Mouse (Mus musculus) midbrain, embryonic 15.5 days (tissue): ENCODE measurements around the gene Psmd5. TPM values are rescaled to one million over a fixed set of nuclear protein-coding genes. Genes with fewer than 3 reads are reported as not detected.
A peak's percentile ranks its signal among the peaks of the same experiment; 100 is the strongest.
"Not testable (repeated sequence)": the region's sequence is repeated elsewhere in the genome, so short reads cannot be mapped to it uniquely, and the experiment has no call there.

Experiments used
- ATAC-seq: fragments of 200-750 bp; cut with Nextera tagmentation; replicated peaks from 2 replicates; pipeline ENCODE4 v1.8.0; 2017; ENCODE audit warnings: moderate TSS enrichment
- H3K27ac ChIP-seq: fragments of 300-500 bp; sonication (generic); 2 replicates; pipeline ENCODE4 v1.5.1; 2015; ENCODE audit warnings: mild to moderate bottlenecking, inconsistent platforms
- H3K27me3 ChIP-seq: fragments of 300-500 bp; sonication (generic); replicated peaks from 2 replicates; pipeline ENCODE4 v1.6.1; 2015; ENCODE audit warnings: inconsistent platforms
- H3K36me3 ChIP-seq: fragments of 300-500 bp; sonication (generic); replicated peaks from 2 replicates; pipeline ENCODE4 v1.6.1; 2015; ENCODE audit warnings: inconsistent platforms
- H3K4me1 ChIP-seq: fragments of 300-500 bp; sonication (generic); 2 replicates; pipeline ENCODE4 v1.6.1; 2015; ENCODE audit warnings: inconsistent platforms
- H3K4me2 ChIP-seq: fragments of 300-500 bp; sonication (generic); 2 replicates; pipeline ENCODE4 v1.6.1; 2015; ENCODE audit warnings: inconsistent platforms, mild to moderate bottlenecking, moderate library complexity
- H3K4me3 ChIP-seq: fragments of 300-500 bp; sonication (generic); 2 replicates; pipeline ENCODE4 v1.5.1; 2015; ENCODE audit warnings: mild to moderate bottlenecking, inconsistent platforms
- H3K9ac ChIP-seq: fragments of 300-500 bp; sonication (generic); 2 replicates; pipeline ENCODE4 v1.6.1; 2015; ENCODE audit warnings: mild to moderate bottlenecking, inconsistent platforms
- H3K9me3 ChIP-seq: fragments of 300-500 bp; sonication (generic); 2 replicates; pipeline ENCODE4 v1.6.1; 2016; ENCODE audit warnings: inconsistent platforms
- WGBS: fragments of 180-500 bp; shearing (Covaris S2); methylation state at CpG from one replicate; pipeline ENCODE4 v1.1.7; 2015; ENCODE audit warnings: mixed read lengths; 5-methylcytosine and 5-hydroxymethylcytosine counted together
- polyA plus RNA-seq: library from polyadenylated mRNA; unstranded; fragments of >200 nt; fragmentation: Nextera tagmentation; extraction: Ambion mirVana; gene quantifications from 2 replicates; pipeline ENCODE4 v1.2.1, GENCODE M21; 2015

Psmd5 gene
- polyA plus RNA-seq, 1 experiment from 2014 or later: 102 TPM

- 83% methylated on average over 5 of the region's 5 CpGs for WGBS
Measured at GRCm38 (mm10) chr2:34840143-34840542, 34.6 kb downstream of the Psmd5 start.

GRCm38 (mm10) chr2:34835669-34836068, 39.1 kb downstream of the Psmd5 start:
- 76% methylated on average over 3 of the region's 3 CpGs for WGBS
- Histone ChIP-seq H3K27ac (no peak overlapping the region), H3K4me3 (no peak overlapping the region), H3K27me3 (no peaks in the 10 kb centered on the region; the same call in 1 of the 2 replicates), H3K4me2 (no peak overlapping the region), H3K9me3 (no peaks in the 10 kb centered on the region), H3K36me3 (no peaks in the 10 kb centered on the region), H3K4me1 (no peaks in the 10 kb centered on the region), H3K9ac (no peak overlapping the region)
- ATAC-seq: no peak

More at GRCm38 (mm10) chr2:34840143-34840542, 34.6 kb downstream of the Psmd5 start:
- not testable (repeated sequence) for ATAC-seq, H3K4me1 ChIP-seq, H3K4me2 ChIP-seq, H3K9me3 ChIP-seq, H3K4me3 ChIP-seq, H3K9ac ChIP-seq, H3K36me3 ChIP-seq, H3K27me3 ChIP-seq, H3K27ac ChIP-seq

GRCm38 (mm10) chr2:34833624-34834023, 41.1 kb downstream of the Psmd5 start:
- Histone ChIP-seq H3K27ac (no peak overlapping the region), H3K4me2 (no peak overlapping the region), H3K27me3 (no peaks in the 10 kb centered on the region; the same call in 1 of the 2 replicates), H3K9ac (no peak overlapping the region), H3K4me3 (no peak overlapping the region), H3K9me3 (no peaks in the 10 kb centered on the region), H3K36me3 (no peaks in the 10 kb centered on the region), H3K4me1 (no peaks in the 10 kb centered on the region)
- ATAC-seq: no peak
- WGBS: 85% methylated on average over 17 of the region's 17 CpGs

GRCm38 (mm10) chr2:34832766-34833457, 41.9 kb downstream of the Psmd5 start, which contains the start of gene Gm34653:
TSS of gene Gm34653 (plus strand) at chr2:34833007.
- not testable (repeated sequence) for H3K27ac ChIP-seq, H3K4me2 ChIP-seq, ATAC-seq, H3K36me3 ChIP-seq, H3K9ac ChIP-seq, H3K27me3 ChIP-seq, H3K4me1 ChIP-seq, H3K9me3 ChIP-seq, H3K4me3 ChIP-seq
- WGBS: 67% methylated on average over 11 of the region's 11 CpGs

DNA sequence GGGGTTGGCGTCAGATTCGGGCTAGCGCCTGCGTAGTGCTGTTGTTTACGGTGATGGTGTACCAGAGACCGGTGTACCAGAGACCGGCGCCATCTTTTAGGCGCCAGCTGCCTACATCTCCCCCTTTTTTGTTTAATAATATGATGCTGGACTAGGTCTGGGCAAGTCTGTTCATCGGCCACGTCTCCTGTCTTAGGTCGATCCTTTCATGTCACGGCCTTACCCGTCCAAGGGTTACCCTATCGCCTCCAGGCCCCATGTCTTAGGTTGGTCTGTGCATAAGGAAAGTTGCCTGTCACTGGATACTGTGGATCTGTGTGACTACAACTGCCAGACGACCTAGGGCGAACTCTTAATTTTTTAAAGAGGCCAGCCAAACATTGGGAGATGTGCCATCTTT, 44.7 kb downstream of the Psmd5 start:
- H3K9me3 ChIP-seq, H3K27ac ChIP-seq, H3K27me3 ChIP-seq, H3K4me2 ChIP-seq, ATAC-seq, H3K4me1 ChIP-seq, H3K9ac ChIP-seq, H3K4me3 ChIP-seq, H3K36me3 ChIP-seq: not testable (repeated sequence)
- 96% methylated on average over 17 of the region's 17 CpGs for WGBS

- H3K36me3 ChIP-seq: no peaks in the 10 kb centered on the region
- WGBS: 93% methylated on average over 1 of the region's 1 CpGs
- no peak overlapping the region for H3K27ac ChIP-seq
Measured at GRCm38 (mm10) chr2:34828026-34828425, 46.7 kb downstream of the Psmd5 start.

DNA sequence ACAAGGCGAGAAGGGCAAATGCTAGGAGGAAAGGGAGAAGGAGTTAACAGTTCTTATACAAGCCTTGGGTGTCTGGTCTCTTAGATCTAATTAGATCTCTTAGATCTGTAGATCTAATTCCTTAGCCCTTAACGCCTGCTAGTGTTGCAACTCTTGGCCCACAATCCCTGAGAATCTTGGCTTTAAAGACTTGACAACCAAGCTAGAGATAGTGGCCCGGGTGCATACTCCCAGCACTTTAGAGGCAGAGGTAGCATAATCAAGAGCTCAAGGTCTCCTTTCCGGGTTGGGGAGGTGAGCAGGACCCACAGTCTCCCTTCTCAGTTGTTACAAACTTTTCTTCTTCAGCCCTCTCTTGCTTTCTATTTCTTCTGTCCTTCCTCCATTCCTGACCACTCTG, 47.2 kb downstream of the Psmd5 start:
- Histone ChIP-seq H3K4me1 (peaks cover 20% of the 10 kb centered on the region), H3K36me3 (no peaks in the 10 kb centered on the region), H3K27me3 (no peaks in the 10 kb centered on the region), H3K27ac (no peak overlapping the region), H3K4me2 (no peak overlapping the region), H3K9ac (no peak overlapping the region), H3K9me3 (no peaks in the 10 kb centered on the region), H3K4me3 (no peak overlapping the region)
- no peak for ATAC-seq
- WGBS: 91% methylated on average over 4 of the region's 4 CpGs

More at GRCm38 (mm10) chr2:34828026-34828425, 46.7 kb downstream of the Psmd5 start:
- Histone ChIP-seq H3K4me3 (no peak overlapping the region), H3K9me3 (no peaks in the 10 kb centered on the region), H3K4me2 (no peak overlapping the region), H3K4me1 (peaks cover 20% of the 10 kb centered on the region), H3K27me3 (no peaks in the 10 kb centered on the region), H3K9ac (no peak overlapping the region)
- no peak for ATAC-seq

GRCm38 (mm10) chr2:34826460-34827231, 48.1 kb downstream of the Psmd5 start:
- ATAC-seq: peak; percentile 67
- 33% methylated on average over 20 of the region's 21 CpGs for WGBS
- H3K4me3 ChIP-seq: peak overlapping the region; percentile 99

GRCm38 (mm10) chr2:34825827-34826459, 48.8 kb downstream of the Psmd5 start, which contains the start of gene Fbxw2:
TSS of gene Fbxw2 (minus strand) at chr2:34826311.
- peak within 1 kb of the TSS; percentile 99 for H3K4me3 ChIP-seq
- peaks cover 20% of the 10 kb centered on the region for H3K4me1 ChIP-seq
- H3K9ac ChIP-seq: peak within 1 kb of the TSS; percentile 98
- WGBS: under 1% methylated on average over 57 of the region's 57 CpGs
- H3K36me3 ChIP-seq: no peaks in the 10 kb centered on the region
- H3K9me3 ChIP-seq: no peaks in the 10 kb centered on the region
- ATAC-seq: peak; percentile 98
- peak within 1 kb of the TSS; percentile 88 for H3K27ac ChIP-seq
- H3K27me3 ChIP-seq: no peaks in the 10 kb centered on the region
- H3K4me2 ChIP-seq: peak within 1 kb of the TSS; percentile 64

More at GRCm38 (mm10) chr2:34826460-34827231, 48.1 kb downstream of the Psmd5 start:
- Histone ChIP-seq H3K9me3 (no peaks in the 10 kb centered on the region), H3K36me3 (no peaks in the 10 kb centered on the region), H3K4me1 (peaks cover 20% of the 10 kb centered on the region), H3K9ac (peak overlapping the region; percentile 98), H3K4me2 (peak overlapping the region; percentile 64), H3K27ac (peak overlapping the region; percentile 88), H3K27me3 (no peaks in the 10 kb centered on the region)

DNA sequence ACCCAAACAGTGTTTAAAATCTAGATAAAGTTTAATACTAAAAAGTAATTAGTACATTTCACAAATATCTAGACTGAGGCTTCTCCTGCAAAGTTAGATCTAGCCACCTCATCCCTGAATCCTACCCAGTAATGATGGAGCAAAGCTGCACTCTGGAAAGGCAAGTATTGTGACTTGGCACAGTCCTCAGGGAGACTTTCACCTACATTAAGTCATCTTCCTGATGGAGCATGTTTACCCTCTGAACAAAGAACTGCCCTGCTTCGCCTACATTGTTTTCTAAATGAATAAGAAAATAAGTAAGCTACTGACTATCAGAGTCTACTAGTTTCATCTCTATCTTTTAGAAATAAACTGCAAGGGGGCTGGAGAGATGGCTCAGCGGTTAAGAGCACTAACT, 56.3 kb downstream of the Psmd5 start:
- Histone ChIP-seq H3K4me1 (no peaks in the 10 kb centered on the region), H3K4me2 (no peak overlapping the region), H3K9me3 (no peaks in the 10 kb centered on the region), H3K36me3 (0 out of 2 replicates have a peak, but pooled peaks cover 4% of the 10 kb centered on the region), H3K27me3 (no peaks in the 10 kb centered on the region), H3K27ac (no peak overlapping the region), H3K4me3 (no peak overlapping the region), H3K9ac (no peak overlapping the region)
- 93% methylated on average over 2 of the region's 2 CpGs for WGBS
- ATAC-seq: no peak

DNA sequence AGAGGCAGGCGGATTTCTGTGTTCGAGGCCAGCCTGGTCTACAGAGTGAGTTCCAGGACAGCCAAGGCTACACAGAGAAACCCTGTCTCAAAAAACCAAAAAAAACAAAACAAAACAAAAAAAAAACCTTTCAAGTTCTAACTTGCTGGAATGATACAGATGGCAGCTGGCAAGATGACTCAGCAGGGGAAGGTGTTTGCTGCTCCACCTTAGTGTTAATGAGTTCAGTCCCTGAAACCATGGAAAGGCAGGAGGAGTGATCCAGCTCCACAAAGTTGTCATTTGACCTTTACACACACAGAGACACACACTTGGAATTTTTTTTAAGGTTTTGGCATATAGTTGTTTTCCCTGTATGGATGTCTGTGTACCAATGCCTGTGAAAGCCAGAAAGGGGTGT, 58.9 kb downstream of the Psmd5 start:
- not testable (repeated sequence) for H3K4me3 ChIP-seq, H3K4me1 ChIP-seq, H3K9ac ChIP-seq, H3K27me3 ChIP-seq, H3K9me3 ChIP-seq, H3K27ac ChIP-seq, H3K4me2 ChIP-seq, ATAC-seq
- WGBS: 99% methylated on average over 2 of the region's 2 CpGs
- peaks cover 14% of the 10 kb centered on the region; the same call in 1 of the 2 replicates for H3K36me3 ChIP-seq

DNA sequence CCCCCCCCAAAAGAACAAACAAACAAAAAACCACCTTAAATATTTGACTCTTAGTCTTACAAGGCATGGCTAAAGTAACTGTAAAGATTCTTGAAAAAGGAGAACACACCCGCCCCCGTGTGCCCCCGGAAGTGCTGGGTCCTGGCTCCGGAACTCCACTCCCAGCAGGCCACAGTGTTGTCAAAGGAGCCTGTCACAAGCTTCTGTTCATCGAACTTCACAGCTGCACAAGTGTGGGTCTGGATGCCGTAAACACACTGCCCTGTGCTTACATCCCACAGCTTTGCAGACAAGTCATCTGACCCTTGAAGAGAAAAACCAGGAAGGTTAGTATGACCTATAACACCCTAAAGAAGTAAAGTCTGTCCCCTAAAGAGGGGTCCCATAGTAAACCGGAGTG, 62.1 kb downstream of the Psmd5 start:
- WGBS: 86% methylated on average over 7 of the region's 7 CpGs
- peaks cover 21% of the 10 kb centered on the region for H3K36me3 ChIP-seq
- no peak for ATAC-seq

More for the DNA sequence above, 62.1 kb downstream of the Psmd5 start:
- Histone ChIP-seq H3K27me3 (no peaks in the 10 kb centered on the region), H3K4me1 (no peaks in the 10 kb centered on the region), H3K4me2 (no peak overlapping the region), H3K9me3 (no peaks in the 10 kb centered on the region), H3K4me3 (no peak overlapping the region), H3K27ac (no peak overlapping the region), H3K9ac (no peak overlapping the region)
